Mouse (Mus musculus) heart, adult 2 months (tissue): ENCODE results near the gene AW209491.

Source experiments
- CTCF ChIP-seq: fragments of 200-600 bp; IDR thresholded peaks from 2 replicates; pipeline ENCODE4 v1.8.1; 2022; ENCODE audit warnings: antibody characterized with exemption, mild to moderate bottlenecking, moderate library complexity
- POLR2A ChIP-seq: fragments of 200-500 bp; IDR thresholded peaks from 2 replicates; pipeline ENCODE4 v1.6.1; 2011; ENCODE audit warnings: mild to moderate bottlenecking, low read depth, low read length, control low read depth; ENCODE audit not compliant: insufficient read depth

GRCm38 (mm10) chr13:14667107-14667506 is 37.2 kb downstream of the AW209491 start:
- TF ChIP-seq CTCF (no peak), POLR2A (no peak)
